Mouse (Mus musculus): ENCODE data around the gene Zfp385b. TPM values are rescaled to one million over a fixed set of nuclear protein-coding genes. Genes with fewer than 3 reads are reported as not detected.

Gene Zfp385b
- polyA plus RNA-seq, 1 experiment, result 8.8 TPM

GRCm38 (mm10) chr2:77576571-77576970, 242.9 kb downstream of the Zfp385b start:
- TF ChIP-seq POLR2A (IDR thresholded peaks at IDR 0.05; ENCODE audit: control insufficient read depth, low read depth, low read length) (no peak), CTCF (IDR thresholded peaks at IDR 0.05; ENCODE audit: control insufficient read depth, insufficient read depth, insufficient replicate concordance, low read depth, low read length) (no peak)
- Histone ChIP-seq H3K4me1 (ENCODE audit: control insufficient read depth, insufficient read depth, low read length) (no peaks in the 10 kb centered on the region), H3K27me3 (ENCODE audit: control insufficient read depth, insufficient read depth, low read length) (no peaks in the 10 kb centered on the region)

GRCm38 (mm10) chr2:77567528-77568435, 251.7 kb downstream of the Zfp385b start:
- H3K27me3 ChIP-seq (ENCODE audit: control insufficient read depth, insufficient read depth, low read length), result no peaks in the 10 kb centered on the region
- TF ChIP-seq POLR2A (IDR thresholded peaks at IDR 0.05; ENCODE audit: control insufficient read depth, low read depth, low read length) (no peak), CTCF (IDR thresholded peaks at IDR 0.05; ENCODE audit: control insufficient read depth, insufficient read depth, insufficient replicate concordance, low read depth, low read length) (no peak)
- H3K4me1 ChIP-seq (ENCODE audit: control insufficient read depth, insufficient read depth, low read length), result no peaks in the 10 kb centered on the region
- no peaks in the 10 kb centered on the region for H3K36me3 ChIP-seq (ENCODE audit: control insufficient read depth, insufficient read depth, low read length)
- no peak overlapping the region for H3K27ac ChIP-seq (ENCODE audit: control insufficient read depth, insufficient read depth, low read depth, low read length)
- H3K4me3 ChIP-seq (ENCODE audit: control insufficient read depth, low read depth, low read length), result no peak overlapping the region

More at GRCm38 (mm10) chr2:77576571-77576970, 242.9 kb downstream of the Zfp385b start:
- H3K27ac ChIP-seq (ENCODE audit: control insufficient read depth, insufficient read depth, low read depth, low read length), result no peak overlapping the region
- no peaks in the 10 kb centered on the region for H3K36me3 ChIP-seq (ENCODE audit: control insufficient read depth, insufficient read depth, low read length)
- H3K4me3 ChIP-seq (ENCODE audit: control insufficient read depth, low read depth, low read length), result no peak overlapping the region

- Histone ChIP-seq H3K36me3 (ENCODE audit: control insufficient read depth, insufficient read depth, low read length) (no peaks in the 10 kb centered on the region), H3K4me3 (ENCODE audit: control insufficient read depth, low read depth, low read length) (no peak overlapping the region), H3K27ac (ENCODE audit: control insufficient read depth, insufficient read depth, low read depth, low read length) (no peak overlapping the region), H3K27me3 (ENCODE audit: control insufficient read depth, insufficient read depth, low read length) (no peaks in the 10 kb centered on the region), H3K4me1 (ENCODE audit: control insufficient read depth, insufficient read depth, low read length) (no peaks in the 10 kb centered on the region)
- TF ChIP-seq POLR2A (IDR thresholded peaks at IDR 0.05; ENCODE audit: control insufficient read depth, low read depth, low read length) (no peak), CTCF (IDR thresholded peaks at IDR 0.05; ENCODE audit: control insufficient read depth, insufficient read depth, insufficient replicate concordance, low read depth, low read length) (no peak)
Observed at GRCm38 (mm10) chr2:77563706-77564105, 255.7 kb downstream of the Zfp385b start.

GRCm38 (mm10) chr2:77561941-77562340, 257.5 kb downstream of the Zfp385b start:
- TF ChIP-seq CTCF (IDR thresholded peaks at IDR 0.05; ENCODE audit: control insufficient read depth, insufficient read depth, insufficient replicate concordance, low read depth, low read length), result no peak
- no peak for TF ChIP-seq POLR2A (IDR thresholded peaks at IDR 0.05; ENCODE audit: control insufficient read depth, low read depth, low read length)
- Histone ChIP-seq H3K36me3 (ENCODE audit: control insufficient read depth, insufficient read depth, low read length) (no peaks in the 10 kb centered on the region), H3K27ac (ENCODE audit: control insufficient read depth, insufficient read depth, low read depth, low read length) (no peak overlapping the region), H3K27me3 (ENCODE audit: control insufficient read depth, insufficient read depth, low read length) (no peaks in the 10 kb centered on the region), H3K4me1 (ENCODE audit: control insufficient read depth, insufficient read depth, low read length) (no peaks in the 10 kb centered on the region), H3K4me3 (ENCODE audit: control insufficient read depth, low read depth, low read length) (no peak overlapping the region)

GRCm38 (mm10) chr2:77556938-77557337, 262.5 kb downstream of the Zfp385b start:
- Histone ChIP-seq H3K4me3 (ENCODE audit: control insufficient read depth, low read depth, low read length) (no peak overlapping the region), H3K4me1 (ENCODE audit: control insufficient read depth, insufficient read depth, low read length) (no peaks in the 10 kb centered on the region), H3K36me3 (ENCODE audit: control insufficient read depth, insufficient read depth, low read length) (no peaks in the 10 kb centered on the region), H3K27ac (ENCODE audit: control insufficient read depth, insufficient read depth, low read depth, low read length) (no peak overlapping the region), H3K27me3 (ENCODE audit: control insufficient read depth, insufficient read depth, low read length) (no peaks in the 10 kb centered on the region)
- TF ChIP-seq CTCF (IDR thresholded peaks at IDR 0.05; ENCODE audit: control insufficient read depth, insufficient read depth, insufficient replicate concordance, low read depth, low read length) (no peak), POLR2A (IDR thresholded peaks at IDR 0.05; ENCODE audit: control insufficient read depth, low read depth, low read length) (no peak)

GRCm38 (mm10) chr2:77555980-77556379, 263.5 kb downstream of the Zfp385b start:
- TF ChIP-seq CTCF (IDR thresholded peaks at IDR 0.05; ENCODE audit: control insufficient read depth, insufficient read depth, insufficient replicate concordance, low read depth, low read length) (no peak), POLR2A (IDR thresholded peaks at IDR 0.05; ENCODE audit: control insufficient read depth, low read depth, low read length) (no peak)
- Histone ChIP-seq H3K27ac (ENCODE audit: control insufficient read depth, insufficient read depth, low read depth, low read length) (no peak overlapping the region), H3K36me3 (ENCODE audit: control insufficient read depth, insufficient read depth, low read length) (no peaks in the 10 kb centered on the region), H3K4me1 (ENCODE audit: control insufficient read depth, insufficient read depth, low read length) (no peaks in the 10 kb centered on the region), H3K4me3 (ENCODE audit: control insufficient read depth, low read depth, low read length) (no peak overlapping the region), H3K27me3 (ENCODE audit: control insufficient read depth, insufficient read depth, low read length) (no peaks in the 10 kb centered on the region)

GRCm38 (mm10) chr2:77552675-77553074, 266.8 kb downstream of the Zfp385b start:
- Histone ChIP-seq H3K27ac (ENCODE audit: control insufficient read depth, insufficient read depth, low read depth, low read length) (no peak overlapping the region), H3K36me3 (ENCODE audit: control insufficient read depth, insufficient read depth, low read length) (no peaks in the 10 kb centered on the region), H3K4me1 (ENCODE audit: control insufficient read depth, insufficient read depth, low read length) (no peaks in the 10 kb centered on the region), H3K27me3 (ENCODE audit: control insufficient read depth, insufficient read depth, low read length) (no peaks in the 10 kb centered on the region), H3K4me3 (ENCODE audit: control insufficient read depth, low read depth, low read length) (no peak overlapping the region)
- TF ChIP-seq CTCF (IDR thresholded peaks at IDR 0.05; ENCODE audit: control insufficient read depth, insufficient read depth, insufficient replicate concordance, low read depth, low read length), result no peak
- no peak for TF ChIP-seq POLR2A (IDR thresholded peaks at IDR 0.05; ENCODE audit: control insufficient read depth, low read depth, low read length)
